Mouse (Mus musculus) left cerebral cortex, adult 6 months (tissue): ENCODE results near the gene Krtdap. TPM values are rescaled to one million over a fixed set of nuclear protein-coding genes. Genes with fewer than 3 reads are reported as not detected.

Experiments used
- long read RNA-seq, 2 experiments: library from polyadenylated mRNA; unstranded; transcript quantifications; one replicate each; pipeline ENCODE4 v2.0.0; 2019 to 2020
- polyA plus RNA-seq: library from polyadenylated mRNA; unstranded; fragments of <200 nt; fragmentation: Nextera tagmentation; gene quantifications from 2 replicates; pipeline ENCODE4 v1.2.3, GENCODE M21; 2021

Gene Krtdap
- not detected in 2 replicates for polyA plus RNA-seq
- long read RNA-seq, experiment 1: 0 reads
- long read RNA-seq, experiment 2: 0 reads

DNA sequence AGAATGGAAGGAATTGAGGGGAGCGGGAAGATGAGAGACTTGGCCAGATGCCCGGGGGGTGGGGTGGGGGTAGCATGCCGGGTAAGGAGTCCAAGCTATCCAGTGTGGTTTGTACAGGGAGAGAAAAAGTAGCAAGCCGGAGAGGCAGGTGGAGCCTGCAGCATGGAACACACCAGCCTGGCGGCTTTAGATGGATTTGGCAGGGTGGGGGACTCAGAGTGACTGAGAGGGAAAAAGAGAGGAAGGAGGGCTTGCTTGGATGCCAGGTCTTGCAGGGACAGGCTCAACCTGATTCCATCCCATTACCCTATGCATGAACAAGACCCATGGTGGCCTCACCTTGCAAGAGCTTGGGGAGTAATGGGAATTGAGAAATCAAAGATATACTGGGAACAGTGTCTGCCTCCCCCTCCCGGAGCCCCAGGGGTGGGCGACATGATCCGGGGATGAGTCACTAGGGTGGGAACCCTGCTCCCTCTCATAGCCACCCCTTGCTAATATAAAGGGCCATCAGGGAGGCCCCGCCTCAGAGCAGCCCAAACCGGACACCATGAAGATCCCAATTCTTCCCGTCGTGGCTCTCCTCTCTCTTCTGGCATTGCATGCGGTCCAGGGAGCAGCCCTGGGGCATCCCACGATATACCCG, at the start of gene Krtdap:
Gene Krtdap, plus strand, starts transcription at position 520 of the 646 bp plus-strand sequence.

DNA sequence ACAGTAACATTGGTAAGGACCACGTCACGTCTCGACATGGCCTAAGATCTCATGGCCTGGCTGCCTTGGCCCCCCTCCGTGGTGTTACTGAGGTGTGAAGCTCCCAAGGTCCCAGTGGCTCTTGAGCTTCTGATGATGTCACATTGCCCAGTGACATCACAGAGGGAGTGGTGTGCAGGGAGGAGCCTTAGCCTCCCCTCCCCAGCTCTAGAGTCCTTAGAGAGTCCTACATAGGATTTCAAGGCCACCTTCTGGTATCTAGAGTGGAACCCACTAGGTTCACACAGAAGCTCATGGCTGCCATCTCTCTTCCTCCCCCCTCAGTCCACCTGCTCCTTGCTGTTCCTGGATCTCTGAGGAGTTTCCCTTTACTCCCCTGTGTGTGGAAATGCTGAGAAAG, 44.1 kb upstream of the Krtdap start, which contains the start of gene Gapdhs:
Gene Gapdhs, minus strand, starts transcription at position 65 of the 400 bp plus-strand sequence.

DNA sequence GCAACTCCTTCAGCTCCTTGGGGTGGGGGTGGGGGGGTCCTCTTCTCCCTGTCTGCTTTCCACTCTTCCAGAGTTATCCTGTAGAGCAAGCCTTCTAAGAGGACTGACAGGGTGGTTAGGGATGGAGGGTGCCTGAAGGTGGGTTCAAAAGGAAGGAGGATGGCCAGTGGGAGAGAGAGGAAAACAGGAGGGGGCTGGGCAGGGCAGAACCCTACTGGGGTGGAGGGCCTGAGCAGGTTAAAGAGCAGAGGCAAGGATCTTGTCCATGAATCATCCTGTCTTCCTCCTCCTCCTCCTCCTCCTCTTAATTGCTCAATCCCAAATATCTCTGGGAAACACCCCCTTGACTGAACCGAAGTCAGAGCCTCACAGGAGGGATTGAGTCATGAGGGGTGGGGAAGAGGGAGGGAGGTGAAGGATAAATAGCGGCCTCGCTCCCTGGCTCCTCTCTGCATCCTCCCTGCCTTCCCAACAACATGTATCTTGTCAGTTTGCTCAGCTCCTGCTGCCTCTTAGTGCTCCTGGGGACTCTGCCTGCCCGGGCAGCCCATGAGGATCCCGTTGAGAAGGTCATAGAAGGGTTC, 36.5 kb upstream of the Krtdap start, which contains the start of gene Sbsn:
Gene Sbsn, plus strand, starts transcription at position 386 of the 584 bp plus-strand sequence.

DNA sequence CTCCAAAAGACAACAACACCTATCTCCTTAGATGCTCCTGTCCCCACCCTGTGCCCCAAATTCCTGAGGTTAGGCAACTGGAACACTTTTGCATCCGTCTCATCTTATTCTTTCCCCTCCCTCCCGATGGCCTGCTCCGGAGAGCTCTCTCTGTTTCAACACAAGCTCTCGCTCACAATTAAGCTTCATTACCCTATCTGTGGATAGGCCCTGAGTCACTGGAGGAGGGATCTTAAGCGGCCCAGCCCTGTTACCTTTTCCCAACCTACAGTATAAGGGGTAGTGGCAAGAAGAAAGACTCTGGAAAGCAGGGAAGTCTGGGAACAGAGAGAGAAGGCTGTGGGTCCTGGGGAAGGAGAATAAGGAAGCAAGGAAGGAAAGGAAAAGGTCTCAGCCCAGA, 24.2 kb upstream of the Krtdap start, which contains the start of gene Dmkn:
Gene Dmkn, plus strand, starts transcription at position 301 of the 400 bp plus-strand sequence.

DNA sequence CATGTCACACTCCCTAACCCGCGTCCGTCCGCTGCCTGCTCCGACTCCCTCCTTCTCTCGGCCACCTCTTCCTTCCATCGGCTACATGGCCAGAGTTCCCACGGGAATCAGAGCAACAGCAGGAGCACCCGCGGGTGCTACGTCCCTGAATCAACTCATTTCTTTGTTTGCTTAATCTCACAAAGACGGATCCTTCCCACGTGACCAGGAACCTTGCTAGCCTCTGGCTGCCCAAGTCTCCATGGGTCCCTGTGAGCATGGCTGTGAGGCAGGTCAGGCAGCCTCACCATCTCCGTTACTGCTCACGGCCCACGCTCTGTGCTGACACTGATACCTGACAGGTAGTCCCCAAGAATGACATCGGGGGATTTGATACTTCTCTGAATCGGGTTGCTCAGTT, 36.0 kb downstream of the Krtdap start, which contains the start of gene Ffar2:
Gene Ffar2, minus strand, starts transcription at position 101 of the 400 bp plus-strand sequence.

Other genes starting within 250 kb of the Krtdap start
- gene Hspb6, start 235.7 kb upstream of the Krtdap start, polyA plus RNA-seq: 4.9 and 7.6 TPM in 2 replicates
- gene Proser3, start 235.6 kb upstream of the Krtdap start, polyA plus RNA-seq: 0.69 and 2.1 TPM in 2 replicates
- gene Lin37, start 228.1 kb upstream of the Krtdap start, polyA plus RNA-seq: 54.8 and 66.6 TPM in 2 replicates
- 108 and 133 TPM in 2 replicates for gene U2af1l4, start 224.6 kb upstream of the Krtdap start, polyA plus RNA-seq
- 0.67 and 0.75 TPM in 2 replicates for gene Gm49396, start 224.6 kb upstream of the Krtdap start, polyA plus RNA-seq
- gene Psenen, start 224.3 kb upstream of the Krtdap start, polyA plus RNA-seq: 187 and 210 TPM in 2 replicates
- gene Igflr1, start 222.5 kb upstream of the Krtdap start, polyA plus RNA-seq: 0.55 and 1.2 TPM in 2 replicates
- gene Kmt2b, start 199.2 kb upstream of the Krtdap start, polyA plus RNA-seq: 2.0 and 3.6 TPM in 2 replicates
- gene Zbtb32, start 189.0 kb upstream of the Krtdap start, polyA plus RNA-seq: 0.36 TPM in 1 of 2 replicates, not detected in the other
- 0.13 and 0.23 TPM in 2 replicates for gene Upk1a, start 175.0 kb upstream of the Krtdap start, polyA plus RNA-seq
- gene Cox6b1, start 161.7 kb upstream of the Krtdap start, polyA plus RNA-seq: 2,467 and 2,532 TPM in 2 replicates
- gene Etv2, start 152.0 kb upstream of the Krtdap start, polyA plus RNA-seq: not detected in 2 replicates
- gene Rbm42, start 137.6 kb upstream of the Krtdap start, polyA plus RNA-seq: 112 and 122 TPM in 2 replicates
- 3.6 and 4.0 TPM in 2 replicates for gene Haus5, start 122.9 kb upstream of the Krtdap start, polyA plus RNA-seq
- gene Pmis2, start 116.3 kb upstream of the Krtdap start, polyA plus RNA-seq: not detected in 2 replicates
- gene 2200002J24Rik, start 89.0 kb upstream of the Krtdap start, polyA plus RNA-seq: not detected in 2 replicates
- gene Atp4a, start 75.7 kb upstream of the Krtdap start, polyA plus RNA-seq: 0.55 and 0.83 TPM in 2 replicates
- gene Tmem147, start 58.4 kb upstream of the Krtdap start, polyA plus RNA-seq: 172 and 228 TPM in 2 replicates
- not detected in 2 replicates for gene Gapdhs, start 44.2 kb upstream of the Krtdap start, polyA plus RNA-seq
- 7.3 and 9.5 TPM in 2 replicates for gene Sbsn, start 36.4 kb upstream of the Krtdap start, polyA plus RNA-seq
- 11.7 and 12.6 TPM in 2 replicates for gene Dmkn, start 24.1 kb upstream of the Krtdap start, polyA plus RNA-seq
- not detected in 2 replicates for gene Ffar2, start 35.9 kb downstream of the Krtdap start, polyA plus RNA-seq
- 0.06 and 0.16 TPM in 2 replicates for gene Ffar3, start 68.3 kb downstream of the Krtdap start, polyA plus RNA-seq
- gene Ffar1, start 73.7 kb downstream of the Krtdap start, polyA plus RNA-seq: not detected in 2 replicates
- 0.15 and 0.19 TPM in 2 replicates for gene Cd22, start 92.4 kb downstream of the Krtdap start, polyA plus RNA-seq
- gene Mag, start 127.0 kb downstream of the Krtdap start, polyA plus RNA-seq: 79.4 and 86.1 TPM in 2 replicates
- not detected in 2 replicates for gene Hamp2, start 136.8 kb downstream of the Krtdap start, polyA plus RNA-seq
- not detected in 2 replicates for gene Hamp, start 156.1 kb downstream of the Krtdap start, polyA plus RNA-seq
- 19.0 and 19.3 TPM in 2 replicates for gene Usf2, start 168.9 kb downstream of the Krtdap start, polyA plus RNA-seq
- 4.7 and 6.0 TPM in 2 replicates for gene Lsr, start 185.6 kb downstream of the Krtdap start, polyA plus RNA-seq
- gene Fam187b, start 185.9 kb downstream of the Krtdap start, polyA plus RNA-seq: 0.31 TPM in 1 of 2 replicates, not detected in the other